Mouse (Mus musculus) myocyte (in vitro differentiated cells): Measurements from ENCODE around the gene Hoxb2. TPM values are rescaled to one million over a fixed set of nuclear protein-coding genes. Genes with fewer than 3 reads are reported as not detected.

Source experiments
- H3K27me3 ChIP-seq: one replicate; pipeline ENCODE4 v1.6.1; 2011; ENCODE audit not compliant: control insufficient read depth, insufficient read depth, insufficient read length
- H3K36me3 ChIP-seq: one replicate; pipeline ENCODE4 v1.6.1; 2011; ENCODE audit not compliant: control insufficient read depth, insufficient read depth
- H3K4me2 ChIP-seq: one replicate; pipeline ENCODE4 v1.6.1; 2011; ENCODE audit warnings: low read depth, control low read depth
- H3K4me3 ChIP-seq: one replicate; pipeline ENCODE4 v1.5.1; 2011; ENCODE audit warnings: mild to moderate bottlenecking, control low read depth, moderate library complexity
- H3K79me2 ChIP-seq: one replicate; pipeline ENCODE4 v1.6.1; 2011; ENCODE audit not compliant: control insufficient read depth, insufficient read depth
- H3ac ChIP-seq: one replicate; pipeline ENCODE4 v1.6.1; 2011; ENCODE audit not compliant: control insufficient read depth, insufficient read length
- CEBPB ChIP-seq: IDR thresholded peaks from 2 replicates; pipeline ENCODE4 v1.6.1; 2011; ENCODE audit warnings: mild to moderate bottlenecking, moderate library complexity; ENCODE audit not compliant: poor library complexity, insufficient read depth, severe bottlenecking
- E2F4 ChIP-seq: IDR thresholded peaks from one replicate; pipeline ENCODE4 v1.6.1; 2011; ENCODE audit warnings: mild to moderate bottlenecking, control low read depth, moderate library complexity; ENCODE audit not compliant: insufficient read depth
- MAX ChIP-seq: IDR thresholded peaks from one replicate; pipeline ENCODE4 v1.6.1; 2011; ENCODE audit warnings: low read depth, mild to moderate bottlenecking, control low read depth
- MYOD1 ChIP-seq, 3 experiments: IDR thresholded peaks; one replicate each; pipeline ENCODE4 v1.6.1; 2011; ENCODE audit warnings: control low read depth in 2 of 3, low read depth in 2 of 3, mild to moderate bottlenecking in 2 of 3, moderate library complexity in 1 of 3; ENCODE audit not compliant: insufficient read length in 2 of 3, control insufficient read depth in 1 of 3
- MYOG ChIP-seq, 3 experiments: IDR thresholded peaks; one replicate each; pipeline ENCODE4 v1.6.1; 2011; ENCODE audit warnings: control low read depth in 2 of 3, low read depth in 2 of 3, mild to moderate bottlenecking in 2 of 3; ENCODE audit not compliant: insufficient read length in 2 of 3, control insufficient read depth in 1 of 3, insufficient read depth in 1 of 3
- POLR2A ChIP-seq: IDR thresholded peaks from one replicate; pipeline ENCODE4 v1.6.1; 2011; ENCODE audit warnings: low read depth, mild to moderate bottlenecking, control low read depth, moderate library complexity; ENCODE audit not compliant: insufficient read length
- POLR2AphosphoS2 ChIP-seq: IDR thresholded peaks from one replicate; pipeline ENCODE4 v1.6.1; 2011; ENCODE audit warnings: low read depth, control low read depth; ENCODE audit not compliant: insufficient read length
- REST ChIP-seq: IDR thresholded peaks from one replicate; pipeline ENCODE4 v1.6.1; 2011; ENCODE audit warnings: mild to moderate bottlenecking, control low read depth, moderate library complexity; ENCODE audit not compliant: insufficient read depth, insufficient read length
- SRF ChIP-seq: IDR thresholded peaks from one replicate; pipeline ENCODE4 v1.6.1; 2011; ENCODE audit warnings: low read depth; ENCODE audit not compliant: control insufficient read depth, insufficient read length
- TCF12 ChIP-seq: IDR thresholded peaks from one replicate; pipeline ENCODE4 v1.6.1; 2011; ENCODE audit warnings: mild to moderate bottlenecking, control low read depth; ENCODE audit not compliant: poor library complexity, insufficient read depth, severe bottlenecking
- TCF3 ChIP-seq: IDR thresholded peaks from one replicate; pipeline ENCODE4 v1.6.1; 2011; ENCODE audit warnings: low read depth, control low read depth; ENCODE audit not compliant: insufficient read length
- USF1 ChIP-seq: IDR thresholded peaks from one replicate; pipeline ENCODE4 v1.6.1; 2011; ENCODE audit warnings: low read depth, mild to moderate bottlenecking, control low read depth, moderate library complexity
- polyA plus RNA-seq: library from polyadenylated mRNA; unstranded; fragments of >200 nt; fragmentation: generic; extraction: Trizol; gene quantifications from one replicate; pipeline ENCODE4 v1.2.1, GENCODE M21; 2012; ENCODE audit warnings: missing spikeins

Hoxb2 gene
- polyA plus RNA-seq, 1 experiment, result not detected

GRCm38 (mm10) chr11:96369140-96369539 lies 18.8 kb downstream of the Hoxb2 start:
- Histone ChIP-seq H3K4me2 (no peak overlapping the region), H3K27me3 (peaks cover 75% of the 10 kb centered on the region), H3ac (no peak overlapping the region), H3K79me2 (no peaks in the 10 kb centered on the region), H3K4me3 (no peak overlapping the region), H3K36me3 (no peaks in the 10 kb centered on the region)
- TF ChIP-seq SRF, result no peak

- no peak overlapping the region for H3K4me3 ChIP-seq
- no peaks in the 10 kb centered on the region for H3K36me3 ChIP-seq
- H3K79me2 ChIP-seq, result no peaks in the 10 kb centered on the region
- TF ChIP-seq MYOD1 (IDR thresholded peaks at IDR 0.05; ENCODE audit: control insufficient read depth in 1 of 3, insufficient read length in 2 of 3, low read depth in 2 of 3) (no peak), USF1 (no peak), CEBPB (no peak), E2F4 (no peak), REST (no peak), POLR2AphosphoS2 (no peak), TCF12 (no peak), MAX (no peak), SRF (no peak), MYOG (IDR thresholded peaks at IDR 0.05; ENCODE audit: control insufficient read depth in 1 of 3, insufficient read depth in 1 of 3, insufficient read length in 2 of 3, low read depth in 2 of 3) (no peak)
- H3K4me2 ChIP-seq, result no peak overlapping the region
- H3K27me3 ChIP-seq, result peaks cover 76% of the 10 kb centered on the region
- H3ac ChIP-seq, result no peak overlapping the region
Measured at GRCm38 (mm10) chr11:96371726-96372125, 21.4 kb downstream of the Hoxb2 start.

DNA sequence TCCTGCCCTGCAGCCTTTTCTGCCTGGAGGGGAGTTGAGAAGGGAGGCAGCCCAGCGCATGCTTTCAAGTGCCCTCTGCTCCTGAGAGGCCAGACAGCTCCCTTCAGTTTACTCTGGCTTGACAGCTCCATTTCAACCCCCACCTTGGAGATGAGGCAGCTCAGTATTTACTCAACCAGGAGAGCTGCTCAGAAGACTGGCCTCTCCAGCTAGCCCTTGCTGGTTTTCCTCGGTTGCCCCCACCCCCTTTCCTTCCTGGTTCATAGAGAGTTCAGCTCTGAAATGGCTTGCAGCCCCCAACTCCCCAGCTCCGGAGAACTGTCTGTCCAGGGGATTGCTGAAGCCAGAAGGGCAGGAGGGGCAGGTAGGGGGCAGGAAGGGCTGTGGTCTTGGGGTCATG lies 22.2 kb downstream of the Hoxb2 start:
- H3ac ChIP-seq, result no peak overlapping the region
- H3K4me3 ChIP-seq, result no peak overlapping the region
- H3K36me3 ChIP-seq, result no peaks in the 10 kb centered on the region
- H3K27me3 ChIP-seq, result peaks cover 68% of the 10 kb centered on the region
- no peaks in the 10 kb centered on the region for H3K79me2 ChIP-seq
- no peak overlapping the region for H3K4me2 ChIP-seq
- TF ChIP-seq TCF12, result no peak
- TF ChIP-seq E2F4, result no peak
- TF ChIP-seq REST, result no peak
- no peak for TF ChIP-seq POLR2AphosphoS2
- TF ChIP-seq MYOG (IDR thresholded peaks at IDR 0.05; ENCODE audit: control insufficient read depth in 1 of 3, insufficient read depth in 1 of 3, insufficient read length in 2 of 3, low read depth in 2 of 3), result no peak
- TF ChIP-seq SRF, result no peak

GRCm38 (mm10) chr11:96374810-96375209 lies 24.5 kb downstream of the Hoxb2 start:
- Histone ChIP-seq H3K27me3 (peaks cover 48% of the 10 kb centered on the region), H3ac (no peak overlapping the region)
- TF ChIP-seq MAX, result no peak
- TF ChIP-seq USF1, result no peak
- TF ChIP-seq CEBPB, result no peak
- TF ChIP-seq REST, result no peak
- TF ChIP-seq E2F4, result no peak
- no peak for TF ChIP-seq MYOD1 (IDR thresholded peaks at IDR 0.05; ENCODE audit: control insufficient read depth in 1 of 3, insufficient read length in 2 of 3, low read depth in 2 of 3)
- no peak for TF ChIP-seq POLR2AphosphoS2
- TF ChIP-seq POLR2A, result no peak
- no peak for TF ChIP-seq TCF12
- TF ChIP-seq SRF, result no peak

DNA sequence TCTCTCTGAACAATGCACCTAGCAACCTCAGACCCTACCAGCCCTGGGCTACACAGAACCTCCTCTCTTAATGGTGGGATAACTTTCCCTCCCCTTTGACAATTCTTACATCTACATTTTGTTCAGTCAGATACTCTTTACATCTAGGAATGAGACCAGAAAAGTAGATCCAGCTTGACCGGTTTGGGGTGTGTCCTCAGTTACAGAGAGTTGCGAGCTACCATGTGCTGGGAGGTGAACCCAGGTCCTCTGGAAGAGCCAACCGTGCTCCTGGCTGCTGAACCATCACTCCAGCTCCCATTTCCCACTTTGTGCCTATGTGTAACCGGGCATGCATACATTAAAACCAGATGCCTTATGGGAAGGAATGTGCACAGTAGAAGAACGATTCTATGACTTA lies 33.1 kb downstream of the Hoxb2 start:
- H3K79me2 ChIP-seq, result no peaks in the 10 kb centered on the region
- H3K36me3 ChIP-seq, result no peaks in the 10 kb centered on the region
- TF ChIP-seq MYOG (IDR thresholded peaks at IDR 0.05; ENCODE audit: control insufficient read depth in 1 of 3, insufficient read depth in 1 of 3, insufficient read length in 2 of 3, low read depth in 2 of 3) (no peak), POLR2AphosphoS2 (no peak), CEBPB (no peak), TCF12 (no peak), TCF3 (no peak), SRF (no peak), E2F4 (no peak), MAX (no peak)
- H3K4me2 ChIP-seq, result no peak overlapping the region
- peaks cover 44% of the 10 kb centered on the region for H3K27me3 ChIP-seq
- no peak overlapping the region for H3ac ChIP-seq
- no peak overlapping the region for H3K4me3 ChIP-seq

More at GRCm38 (mm10) chr11:96374810-96375209, 24.5 kb downstream of the Hoxb2 start:
- no peak overlapping the region for H3K4me3 ChIP-seq
- H3K4me2 ChIP-seq, result no peak overlapping the region
- no peaks in the 10 kb centered on the region for H3K36me3 ChIP-seq
- H3K79me2 ChIP-seq, result no peaks in the 10 kb centered on the region
